Mouse (Mus musculus): Measurements from ENCODE around the gene Syne1. TPM values are rescaled to one million over a fixed set of nuclear protein-coding genes. Genes with fewer than 3 reads are reported as not detected.

Gene Syne1
- polyA plus RNA-seq, 1 experiment from 2014 or later = 7.9 TPM

- 56% methylated on average over 4 of the region's 4 CpGs for WGBS
- H3K27me3 ChIP-seq (ENCODE audit: insufficient read depth, low read length) = no peaks in the 10 kb centered on the region
- H3K4me2 ChIP-seq = no peak overlapping the region
- no peak overlapping the region for H3K9ac ChIP-seq
- no peaks in the 10 kb centered on the region for H3K9me3 ChIP-seq (ENCODE audit: low read depth, low read length)
- ATAC-seq (ENCODE audit: insufficient read depth) (no peak), DNase-seq (no peak)
- H3K4me1 ChIP-seq (ENCODE audit: insufficient read depth) = no peaks in the 10 kb centered on the region
- TF ChIP-seq CTCF (IDR thresholded peaks at IDR 0.05; ENCODE audit: low read depth) = no peak
- H3K4me3 ChIP-seq (ENCODE audit: low read depth, low read length) = no peak overlapping the region
- H3K36me3 ChIP-seq (ENCODE audit: insufficient read depth) = peaks cover 10% of the 10 kb centered on the region; the same call in 1 of the 2 replicates
- no peak overlapping the region for H3K27ac ChIP-seq (ENCODE audit: low read depth)
These were observed 411.4 kb downstream of the Syne1 start for GRCm38 (mm10) chr10:5139932-5140264.

- DNase-seq = peak; percentile 48
- Histone ChIP-seq H3K27me3 (ENCODE audit: insufficient read depth, low read length) (no peaks in the 10 kb centered on the region), H3K9me3 (ENCODE audit: low read depth, low read length) (no peaks in the 10 kb centered on the region), H3K4me2 (no peak overlapping the region), H3K27ac (ENCODE audit: low read depth) (no peak overlapping the region), H3K4me1 (ENCODE audit: insufficient read depth) (no peaks in the 10 kb centered on the region), H3K4me3 (ENCODE audit: low read depth, low read length) (no peak overlapping the region), H3K36me3 (ENCODE audit: insufficient read depth) (peaks cover 10% of the 10 kb centered on the region; the same call in 1 of the 2 replicates), H3K9ac (no peak overlapping the region)
- TF ChIP-seq CTCF (IDR thresholded peaks at IDR 0.05; ENCODE audit: low read depth) = no peak
- ATAC-seq (ENCODE audit: insufficient read depth) = peak; percentile 44
- 50% methylated on average over 3 of the region's 3 CpGs for WGBS
These were observed 411.9 kb downstream of the Syne1 start for GRCm38 (mm10) chr10:5139246-5139931.

- H3K4me1 ChIP-seq (ENCODE audit: insufficient read depth) = no peaks in the 10 kb centered on the region
- H3K9me3 ChIP-seq (ENCODE audit: low read depth, low read length) = no peaks in the 10 kb centered on the region
- DNase-seq (no peak), ATAC-seq (ENCODE audit: insufficient read depth) (no peak; the same call in 1 of the 2 replicates)
- no peaks in the 10 kb centered on the region for H3K27me3 ChIP-seq (ENCODE audit: insufficient read depth, low read length)
- no peak overlapping the region for H3K27ac ChIP-seq (ENCODE audit: low read depth)
- no peak overlapping the region for H3K4me2 ChIP-seq
- H3K4me3 ChIP-seq (ENCODE audit: low read depth, low read length) = no peak overlapping the region
- WGBS = 61% methylated on average over 3 of the region's 3 CpGs
- TF ChIP-seq CTCF (IDR thresholded peaks at IDR 0.05; ENCODE audit: low read depth) = no peak
- H3K9ac ChIP-seq = no peak overlapping the region
- H3K36me3 ChIP-seq (ENCODE audit: insufficient read depth) = peaks cover 5% of the 10 kb centered on the region; the same call in 1 of the 2 replicates
These were observed 419.2 kb downstream of the Syne1 start for GRCm38 (mm10) chr10:5132050-5132449.

- Histone ChIP-seq H3K9me3 (ENCODE audit: low read depth, low read length) (no peaks in the 10 kb centered on the region), H3K27ac (ENCODE audit: low read depth) (no peak overlapping the region), H3K4me1 (ENCODE audit: insufficient read depth) (no peaks in the 10 kb centered on the region), H3K4me3 (ENCODE audit: low read depth, low read length) (no peak overlapping the region), H3K9ac (no peak overlapping the region), H3K27me3 (ENCODE audit: insufficient read depth, low read length) (no peaks in the 10 kb centered on the region), H3K4me2 (no peak overlapping the region), H3K36me3 (ENCODE audit: insufficient read depth) (peaks cover 11% of the 10 kb centered on the region; the same call in 1 of the 2 replicates)
- 90% methylated on average over 1 of the region's 1 CpGs for WGBS
- TF ChIP-seq CTCF (IDR thresholded peaks at IDR 0.05; ENCODE audit: low read depth) = no peak
- no peak for ATAC-seq (ENCODE audit: insufficient read depth)
- DNase-seq = no peak
These were observed 420.8 kb downstream of the Syne1 start for GRCm38 (mm10) chr10:5130495-5130894.

- H3K27ac ChIP-seq (ENCODE audit: low read depth) = no peak overlapping the region
- no peak for ATAC-seq (ENCODE audit: insufficient read depth)
- no peak overlapping the region for H3K9ac ChIP-seq
- no peaks in the 10 kb centered on the region for H3K4me1 ChIP-seq (ENCODE audit: insufficient read depth)
- H3K4me3 ChIP-seq (ENCODE audit: low read depth, low read length) = no peak overlapping the region
- peaks cover 30% of the 10 kb centered on the region; the same call in 1 of the 2 replicates for H3K36me3 ChIP-seq (ENCODE audit: insufficient read depth)
- H3K9me3 ChIP-seq (ENCODE audit: low read depth, low read length) = no peaks in the 10 kb centered on the region
- H3K27me3 ChIP-seq (ENCODE audit: insufficient read depth, low read length) = no peaks in the 10 kb centered on the region
- H3K4me2 ChIP-seq = no peak overlapping the region
- no peak for DNase-seq
- WGBS = 94% methylated on average over 7 of the region's 7 CpGs
- no peak for TF ChIP-seq CTCF (IDR thresholded peaks at IDR 0.05; ENCODE audit: low read depth)
These were observed 426.5 kb downstream of the Syne1 start for GRCm38 (mm10) chr10:5124757-5125156.

GRCm38 (mm10) chr10:5116720-5117119, 434.6 kb downstream of the Syne1 start:
- no peak for ATAC-seq (ENCODE audit: insufficient read depth)
- H3K4me3 ChIP-seq (ENCODE audit: low read depth, low read length) = no peak overlapping the region
- H3K4me1 ChIP-seq (ENCODE audit: insufficient read depth) = no peaks in the 10 kb centered on the region
- peak; percentile 29 for DNase-seq
- H3K27ac ChIP-seq (ENCODE audit: low read depth) = no peak overlapping the region
- H3K36me3 ChIP-seq (ENCODE audit: insufficient read depth) = peaks cover 19% of the 10 kb centered on the region; the same call in 1 of the 2 replicates
- 58% methylated on average over 6 of the region's 6 CpGs for WGBS
- no peaks in the 10 kb centered on the region for H3K9me3 ChIP-seq (ENCODE audit: low read depth, low read length)
- TF ChIP-seq CTCF (IDR thresholded peaks at IDR 0.05; ENCODE audit: low read depth) = no peak
- no peaks in the 10 kb centered on the region for H3K27me3 ChIP-seq (ENCODE audit: insufficient read depth, low read length)
- H3K9ac ChIP-seq = no peak overlapping the region
- no peak overlapping the region for H3K4me2 ChIP-seq

- WGBS = 82% methylated on average over 5 of the region's 5 CpGs
- no peaks in the 10 kb centered on the region for H3K9me3 ChIP-seq (ENCODE audit: low read depth, low read length)
- H3K4me1 ChIP-seq (ENCODE audit: insufficient read depth) = no peaks in the 10 kb centered on the region
- H3K9ac ChIP-seq = no peak overlapping the region
- H3K27ac ChIP-seq (ENCODE audit: low read depth) = no peak overlapping the region
- no peak overlapping the region for H3K4me2 ChIP-seq
- no peaks in the 10 kb centered on the region for H3K27me3 ChIP-seq (ENCODE audit: insufficient read depth, low read length)
- H3K36me3 ChIP-seq (ENCODE audit: insufficient read depth) = peaks cover 14% of the 10 kb centered on the region; the same call in 1 of the 2 replicates
- no peak for ATAC-seq (ENCODE audit: insufficient read depth)
- no peak overlapping the region for H3K4me3 ChIP-seq (ENCODE audit: low read depth, low read length)
- no peak for TF ChIP-seq CTCF (IDR thresholded peaks at IDR 0.05; ENCODE audit: low read depth)
- DNase-seq = no peak
These were observed 435.1 kb downstream of the Syne1 start for GRCm38 (mm10) chr10:5116155-5116554.

All from lung, embryonic 14.5 days (tissue).